Mouse (Mus musculus): Measurements from ENCODE around the gene Neurod2.

Gene Neurod2

DNA sequence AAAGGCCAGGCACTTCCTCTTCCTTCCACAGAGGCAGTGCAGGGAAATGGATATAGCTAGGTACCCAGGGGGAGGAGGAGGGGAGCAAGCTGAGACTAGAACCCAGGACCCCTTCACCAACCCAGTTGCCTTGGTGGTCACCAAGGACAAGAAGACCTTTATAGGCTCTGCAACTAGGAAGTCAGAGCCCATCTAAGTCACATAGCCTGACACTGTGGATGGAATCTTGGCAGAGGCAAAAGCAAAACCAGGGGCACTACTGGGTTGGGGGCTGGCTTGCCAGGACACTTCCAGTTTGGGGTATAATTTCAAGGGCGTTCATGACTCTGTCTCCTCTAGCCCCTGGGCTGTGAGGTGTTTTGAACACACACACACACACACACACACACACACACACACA, 2.0 kb upstream of the Neurod2 start:
- no peak for DNase-seq

- DNase-seq, result no peak
Observed at GRCm38 (mm10) chr11:98330745-98331204, 1.3 kb upstream of the Neurod2 start.

DNA sequence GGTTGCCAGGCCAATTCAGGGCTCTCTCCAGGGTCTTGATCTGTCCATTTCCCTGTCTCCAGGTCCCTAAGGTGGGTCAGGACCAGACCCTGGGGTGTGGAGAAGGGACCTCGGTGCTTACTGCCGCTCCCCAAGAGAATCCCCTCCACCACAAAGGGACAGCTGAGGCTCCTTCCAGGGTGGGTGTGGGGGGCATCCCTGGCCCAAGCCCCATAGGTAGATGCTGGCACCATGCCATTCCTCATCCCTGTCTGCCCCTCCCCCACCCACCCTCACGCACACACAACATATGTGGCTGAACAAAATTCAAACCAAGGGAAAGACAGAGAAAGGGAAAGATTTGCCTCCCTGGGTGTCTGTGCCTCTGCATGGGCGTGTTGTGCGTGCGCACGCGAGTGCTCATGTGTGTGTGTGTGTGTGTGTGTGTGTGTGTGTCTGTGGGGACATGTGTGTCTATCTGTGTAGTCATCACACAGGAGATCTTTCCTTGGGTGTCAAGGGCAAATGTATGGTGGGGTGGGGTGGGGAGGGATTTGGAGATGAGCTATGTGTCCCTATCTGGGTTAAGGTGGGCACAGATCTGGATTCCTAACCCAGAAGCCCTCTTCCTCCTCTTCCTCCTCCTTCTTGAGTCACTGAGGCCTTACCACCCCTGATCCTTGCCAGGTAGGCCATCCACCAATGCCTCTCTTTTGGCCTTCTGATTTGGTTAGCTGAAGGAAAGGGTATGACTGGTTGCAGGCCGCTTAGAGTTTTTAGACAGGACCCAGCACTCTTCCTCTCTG, 704 bp upstream of the Neurod2 start:
- no peak for DNase-seq

DNA sequence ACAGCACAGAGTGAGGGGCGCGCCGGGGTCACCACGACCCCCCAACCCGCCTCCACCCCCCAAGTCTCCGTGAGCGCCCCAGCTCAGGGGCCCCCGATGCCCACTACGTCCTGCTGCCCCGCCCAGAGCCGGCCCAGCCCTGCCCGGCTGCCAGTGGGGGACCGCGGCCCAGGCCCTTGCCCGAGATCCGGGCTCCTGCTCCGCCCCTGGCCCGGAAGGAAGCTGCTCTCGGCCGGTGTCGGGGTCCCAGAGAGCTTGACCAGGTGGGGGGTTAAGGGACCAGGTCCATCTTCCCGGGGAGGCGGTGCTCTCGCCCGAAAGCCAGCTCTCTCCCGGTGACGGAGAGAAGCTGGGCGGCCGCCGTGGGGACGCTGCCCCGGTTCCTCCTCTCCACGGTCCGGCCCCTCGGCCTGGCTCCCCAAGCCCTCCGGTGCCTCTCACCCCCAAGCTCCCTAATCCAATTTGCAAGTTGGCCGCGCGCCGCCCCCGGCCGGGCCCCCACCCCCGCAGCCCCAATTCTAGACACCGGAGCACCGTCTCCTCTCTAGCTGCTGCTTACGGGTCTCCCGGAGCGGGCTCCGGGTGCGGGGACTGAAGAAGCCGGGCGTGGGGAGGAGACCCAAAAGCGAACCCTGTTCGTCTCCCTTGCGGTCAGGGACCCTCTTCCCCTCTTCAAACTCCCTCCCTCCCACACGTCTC, 928 bp downstream of the Neurod2 start:
- no peak for DNase-seq

DNA sequence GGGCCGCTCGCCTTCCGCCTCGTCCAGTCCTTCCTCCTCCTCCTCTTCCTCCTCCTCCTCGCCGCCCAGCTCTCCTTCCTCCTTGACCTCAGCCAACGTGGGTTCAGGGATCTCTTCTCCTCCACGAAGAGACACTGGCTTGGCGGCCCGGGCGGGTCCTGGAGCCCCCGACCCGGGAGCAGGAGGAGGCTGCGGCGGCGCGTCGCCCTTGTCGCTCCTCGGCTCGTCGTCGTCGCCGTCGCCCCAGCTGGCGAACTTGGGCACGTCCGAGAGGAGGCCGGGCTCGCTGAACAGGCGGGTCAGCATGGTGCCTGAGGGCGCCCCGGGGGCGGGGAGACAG, 1.4 kb downstream of the Neurod2 start:
- no peak for DNase-seq

- no peak for DNase-seq
Observed at GRCm38 (mm10) chr11:98327136-98328030, 2.1 kb downstream of the Neurod2 start.

DNA sequence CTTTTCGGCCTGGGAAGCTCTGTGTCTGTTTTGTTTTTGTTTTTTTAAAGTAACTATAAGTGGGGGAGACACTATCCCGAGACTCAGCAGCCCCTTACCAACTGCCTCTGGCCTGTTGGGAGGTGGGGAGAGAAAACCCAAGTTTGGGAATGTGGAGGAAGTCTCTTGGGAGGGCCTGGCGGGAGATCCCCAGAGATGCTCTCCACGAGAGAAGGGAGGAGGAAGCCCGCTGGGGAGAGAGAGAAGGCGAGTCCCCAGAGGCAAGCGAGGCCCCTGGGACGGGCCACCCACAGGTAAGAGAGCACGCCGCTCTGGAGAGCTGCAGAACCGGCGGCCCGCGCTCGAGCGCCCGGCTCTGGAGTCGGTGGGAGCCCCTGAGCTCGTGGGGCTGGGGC, 2.7 kb downstream of the Neurod2 start:
- no peak for DNase-seq

GRCm38 (mm10) chr11:98325821-98326218, 3.6 kb downstream of the Neurod2 start:
- no peak for DNase-seq

- no peak for DNase-seq
Observed at GRCm38 (mm10) chr11:98325191-98325820, 4.1 kb downstream of the Neurod2 start.

GRCm38 (mm10) chr11:98323933-98324332, 5.5 kb downstream of the Neurod2 start:
- no peak for DNase-seq

GRCm38 (mm10) chr11:98323136-98323866, 6.1 kb downstream of the Neurod2 start:
- DNase-seq, result no peak

GRCm38 (mm10) chr11:98322159-98322558, 7.3 kb downstream of the Neurod2 start:
- no peak for DNase-seq

GRCm38 (mm10) chr11:98321677-98322003, 7.8 kb downstream of the Neurod2 start:
- DNase-seq, result no peak

DNA sequence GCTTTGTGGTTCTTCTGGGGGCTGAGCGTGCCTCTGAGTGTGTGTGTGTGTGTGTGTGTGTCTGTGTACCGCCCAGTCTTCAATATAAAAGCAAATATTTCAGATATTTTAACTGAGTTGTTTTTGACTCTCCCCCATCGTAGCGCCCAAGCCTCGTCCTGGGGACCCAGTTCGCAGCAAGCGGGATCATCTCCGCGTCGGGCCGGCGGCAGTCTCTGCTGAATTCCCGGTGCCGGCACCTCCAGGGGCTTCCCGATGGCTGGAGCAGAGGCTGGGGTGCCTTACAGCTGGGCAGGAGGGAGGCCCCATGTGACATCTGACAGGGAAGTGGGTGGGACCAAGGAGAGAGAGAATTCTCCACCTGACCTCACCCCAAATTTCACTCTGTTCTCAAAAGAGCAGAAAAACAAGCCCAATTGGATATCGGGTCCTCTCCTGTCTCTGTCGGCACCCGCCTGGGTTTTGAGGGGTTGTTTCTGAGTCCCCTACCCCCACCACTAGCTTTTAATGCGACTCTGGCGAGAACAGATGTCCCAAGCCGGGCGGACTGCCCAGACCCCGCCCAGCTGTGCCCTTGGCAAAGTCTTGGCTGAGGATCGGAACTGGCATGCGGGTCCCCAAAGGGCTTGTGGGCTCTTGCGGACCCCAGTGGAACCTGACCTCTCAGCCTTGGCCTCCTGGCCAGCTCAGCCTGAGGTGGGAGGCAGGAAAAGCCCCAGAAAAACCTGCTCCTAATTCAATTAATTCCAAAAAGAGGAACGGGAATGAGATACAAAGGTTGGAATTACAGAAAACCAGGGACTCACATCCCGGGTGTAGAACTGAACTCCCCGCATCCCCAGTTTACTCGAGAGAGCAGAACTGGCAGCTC, 8.4 kb downstream of the Neurod2 start:
- DNase-seq, result peak; percentile 56

DNA sequence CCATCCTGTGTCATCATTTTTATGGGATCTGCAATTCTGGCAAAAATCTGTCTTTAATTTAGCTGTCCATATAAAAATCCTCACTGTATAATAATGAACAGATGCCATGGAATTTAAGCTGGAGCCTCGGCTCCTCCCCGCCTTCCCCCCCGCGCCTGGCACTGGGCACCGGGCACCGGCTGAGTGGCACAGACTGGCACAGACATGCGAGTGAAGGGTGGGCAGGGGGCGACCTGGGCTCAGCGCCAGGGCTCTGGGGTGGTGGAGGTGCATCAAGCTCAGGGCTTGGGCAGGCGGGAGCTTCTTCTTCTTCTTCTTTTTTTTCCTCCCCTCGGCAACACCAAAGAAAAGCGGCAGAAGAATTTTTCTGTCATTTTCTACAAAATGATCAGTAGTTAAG, 9.1 kb downstream of the Neurod2 start:
- DNase-seq, result peak; percentile 66

DNA sequence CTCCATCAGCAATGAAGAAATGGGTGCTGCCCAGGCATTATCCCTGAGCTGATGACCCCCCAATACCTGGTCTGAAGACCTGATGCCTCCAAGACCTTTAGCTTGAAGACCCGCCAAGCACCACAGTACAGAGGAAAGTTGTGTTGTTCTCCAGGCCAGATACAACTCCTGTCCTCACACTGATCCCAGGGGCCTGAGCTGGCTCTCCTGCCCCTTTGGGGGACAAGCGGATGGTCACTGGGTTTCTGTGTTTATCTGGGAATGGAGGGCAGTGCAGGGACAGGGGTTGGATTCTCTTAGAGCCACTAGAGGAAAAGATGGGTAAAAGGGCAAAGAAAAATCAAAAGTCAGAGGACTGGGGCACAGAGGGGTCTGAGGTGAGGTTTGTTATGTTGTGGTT, 9.5 kb downstream of the Neurod2 start:
- DNase-seq, result no peak

DNA sequence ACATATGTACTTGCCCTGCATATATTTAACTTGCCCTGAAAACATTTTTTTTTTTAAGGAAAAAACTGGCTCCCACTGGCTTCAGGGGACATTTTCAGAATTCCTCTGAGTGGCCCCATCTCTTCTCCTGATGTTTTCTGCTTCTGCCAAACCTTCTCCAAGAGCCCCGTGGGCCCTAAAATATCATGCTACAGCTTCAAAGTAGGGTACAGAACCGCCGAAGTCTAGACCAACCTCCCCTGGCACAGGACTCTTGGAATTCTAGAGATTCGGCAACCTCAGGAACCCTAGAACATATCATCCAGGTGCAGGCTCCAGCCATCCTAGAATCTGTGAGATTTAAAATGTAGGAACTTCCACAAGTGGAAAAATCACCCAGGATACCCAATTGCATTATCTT, 9.9 kb downstream of the Neurod2 start:
- no peak for DNase-seq

- peak; percentile 47 for DNase-seq
Observed at GRCm38 (mm10) chr11:98319120-98319519, 10.3 kb downstream of the Neurod2 start.

- DNase-seq, result peak; percentile 14
Observed at GRCm38 (mm10) chr11:98318421-98319116, 10.9 kb downstream of the Neurod2 start.

GRCm38 (mm10) chr11:98317479-98317878, 12.0 kb downstream of the Neurod2 start:
- DNase-seq, result no peak

Data from right cerebral cortex, postnatal 4 days (tissue).